Mouse (Mus musculus) colon, adult 2 months (tissue): Measurements from ENCODE around the gene Olfr1126. TPM values are rescaled to one million over a fixed set of nuclear protein-coding genes. Genes with fewer than 3 reads are reported as not detected.

ENCODE experiments used
- polyA plus RNA-seq: library from polyadenylated mRNA; depleted of rRNA; stranded (reverse); fragments of >200 nt; gene quantifications from 2 replicates; pipeline ENCODE4 v1.2.3, GENCODE M21; 2012; rRNA removed

The Olfr1126 gene
- polyA plus RNA-seq: not detected in 2 replicates

GRCm38 (mm10) chr2:87453662-87454061, at the start of gene Olfr1126:
Gene Olfr1126, plus strand, starts transcription at chr2:87453962.

GRCm38 (mm10) chr2:87416335-87416734, 37.4 kb upstream of the Olfr1126 start, which contains the start of gene Olfr1123:
Gene Olfr1123, plus strand, starts transcription at chr2:87416635.

GRCm38 (mm10) chr2:87429975-87430374, 23.8 kb upstream of the Olfr1126 start, which contains the start of gene Olfr1124:
Gene Olfr1124, plus strand, starts transcription at chr2:87430275.

GRCm38 (mm10) chr2:87496993-87497392, 43.2 kb downstream of the Olfr1126 start, which contains the start of gene Pramel7:
Gene Pramel7, minus strand, starts transcription at chr2:87497093.

GRCm38 (mm10) chr2:87506265-87506664, 52.5 kb downstream of the Olfr1126 start, which contains the start of gene Pramel6:
Gene Pramel6, plus strand, starts transcription at chr2:87506565.

Other genes starting within 250 kb of the Olfr1126 start
- gene Olfr1113, start 245.0 kb upstream of the Olfr1126 start, polyA plus RNA-seq: not detected in 2 replicates
- gene Olfr1115, start 205.9 kb upstream of the Olfr1126 start, polyA plus RNA-seq: not detected in 2 replicates
- gene Olfr1116, start 186.4 kb upstream of the Olfr1126 start, polyA plus RNA-seq: not detected in 2 replicates
- gene Olfr1118, start 146.4 kb upstream of the Olfr1126 start, polyA plus RNA-seq: not detected in 2 replicates
- gene Olfr1120, start 99.1 kb upstream of the Olfr1126 start, polyA plus RNA-seq: not detected in 2 replicates
- not detected in 2 replicates for gene Olfr1121, start 84.1 kb upstream of the Olfr1126 start, polyA plus RNA-seq
- not detected in 2 replicates for gene Olfr1122, start 68.1 kb upstream of the Olfr1126 start, polyA plus RNA-seq
- gene Olfr1123, start 37.3 kb upstream of the Olfr1126 start, polyA plus RNA-seq: not detected in 2 replicates
- gene Olfr1124, start 23.7 kb upstream of the Olfr1126 start, polyA plus RNA-seq: not detected in 2 replicates
- not detected in 2 replicates for gene Pramel7, start 43.1 kb downstream of the Olfr1126 start, polyA plus RNA-seq
- not detected in 2 replicates for gene Pramel6, start 52.6 kb downstream of the Olfr1126 start, polyA plus RNA-seq
- not detected in 2 replicates for gene Olfr153, start 77.8 kb downstream of the Olfr1126 start, polyA plus RNA-seq
- not detected in 2 replicates for gene Olfr1128, start 91.6 kb downstream of the Olfr1126 start, polyA plus RNA-seq
- gene Olfr1129, start 119.9 kb downstream of the Olfr1126 start, polyA plus RNA-seq: not detected in 2 replicates
- gene Olfr1130, start 152.2 kb downstream of the Olfr1126 start, polyA plus RNA-seq: not detected in 2 replicates
- gene Olfr1131, start 173.1 kb downstream of the Olfr1126 start, polyA plus RNA-seq: not detected in 2 replicates
- gene Olfr1132, start 183.6 kb downstream of the Olfr1126 start, polyA plus RNA-seq: not detected in 2 replicates
- gene Olfr1133, start 193.4 kb downstream of the Olfr1126 start, polyA plus RNA-seq: not detected in 2 replicates
- gene Olfr1134, start 204.5 kb downstream of the Olfr1126 start, polyA plus RNA-seq: not detected in 2 replicates
- gene Olfr1135, start 219.7 kb downstream of the Olfr1126 start, polyA plus RNA-seq: not detected in 2 replicates
- gene Olfr1136, start 240.0 kb downstream of the Olfr1126 start, polyA plus RNA-seq: not detected in 2 replicates